Mouse (Mus musculus) hindbrain, embryonic 10.5 days (tissue): ENCODE measurements around the gene Igbp1b. TPM values are rescaled to one million over a fixed set of nuclear protein-coding genes. Genes with fewer than 3 reads are reported as not detected.

ENCODE experiments used
- DNase-seq: peaks from one replicate; pipeline ENCODE4 v3.0.0-alpha.2; 2017; ENCODE audit warnings: low spot score
- H3K27ac ChIP-seq: fragments of 300-500 bp; sonication (generic); 2 replicates; pipeline ENCODE4 v1.5.1; 2016; ENCODE audit warnings: mild to moderate bottlenecking, moderate library complexity
- H3K27me3 ChIP-seq: fragments of 300-500 bp; sonication (generic); 2 replicates; pipeline ENCODE4 v1.6.1; 2016; ENCODE audit warnings: mild to moderate bottlenecking; ENCODE audit not compliant: poor library complexity, insufficient read depth, severe bottlenecking
- H3K36me3 ChIP-seq: fragments of 300-500 bp; sonication (generic); 2 replicates; pipeline ENCODE4 v1.6.1; 2016; ENCODE audit warnings: mild to moderate bottlenecking, moderate library complexity
- H3K4me1 ChIP-seq: fragments of 300-500 bp; sonication (generic); replicated peaks from 2 replicates; pipeline ENCODE4 v1.6.1; 2016; ENCODE audit warnings: mild to moderate bottlenecking
- H3K4me3 ChIP-seq: fragments of 300-500 bp; sonication (generic); 2 replicates; pipeline ENCODE4 v1.5.1; 2016; ENCODE audit warnings: mild to moderate bottlenecking, moderate library complexity
- H3K9me3 ChIP-seq: fragments of 300-500 bp; sonication (generic); 2 replicates; pipeline ENCODE4 v1.6.1; 2016; ENCODE audit warnings: mild to moderate bottlenecking, moderate library complexity
- WGBS: fragments of 180-500 bp; shearing (Covaris S2); methylation state at CpG from one replicate; pipeline ENCODE4 v1.1.7; 2016; 5-methylcytosine and 5-hydroxymethylcytosine counted together
- polyA plus RNA-seq: library from polyadenylated mRNA; unstranded; fragments of >200 nt; fragmentation: Nextera tagmentation; extraction: Ambion mirVana; gene quantifications from 2 replicates; pipeline ENCODE4 v1.2.1, GENCODE M21; 2016

Gene Igbp1b
- polyA plus RNA-seq: not detected in 2 replicates

- Histone ChIP-seq H3K4me1 (no peaks in the 10 kb centered on the region), H3K9me3 (no peaks in the 10 kb centered on the region)
- DNase-seq: no peak
These were observed at the start of gene Igbp1b for GRCm38 (mm10) chr6:138658516-138658915. Igbp1b (minus strand) TSS chr6:138658544.

GRCm38 (mm10) chr6:138682959-138683358, 24.6 kb upstream of the Igbp1b start:
- DNase-seq: no peak
- H3K4me1 ChIP-seq: no peaks in the 10 kb centered on the region
- H3K4me3 ChIP-seq: no peak overlapping the region
- no peak overlapping the region for H3K27ac ChIP-seq
- no peaks in the 10 kb centered on the region for H3K9me3 ChIP-seq
- H3K36me3 ChIP-seq: no peaks in the 10 kb centered on the region
- H3K27me3 ChIP-seq: no peaks in the 10 kb centered on the region

More at GRCm38 (mm10) chr6:138658516-138658915, at the start of gene Igbp1b:
- no peak within 1 kb of the TSS for H3K4me3 ChIP-seq
- H3K36me3 ChIP-seq: no peaks in the 10 kb centered on the region
- 79% methylated on average over 3 of the region's 3 CpGs for WGBS
- H3K27me3 ChIP-seq: no peaks in the 10 kb centered on the region
- H3K27ac ChIP-seq: no peak within 1 kb of the TSS

- Histone ChIP-seq H3K27ac (peak overlapping the region; percentile 70), H3K36me3 (no peaks in the 10 kb centered on the region), H3K4me3 (no peak overlapping the region), H3K4me1 (peaks cover 11% of the 10 kb centered on the region), H3K9me3 (no peaks in the 10 kb centered on the region), H3K27me3 (no peaks in the 10 kb centered on the region)
- WGBS: 2% methylated on average over 2 of the region's 2 CpGs
- DNase-seq: peak; percentile 33
These were observed 14.4 kb upstream of the Igbp1b start for GRCm38 (mm10) chr6:138672704-138673141.

GRCm38 (mm10) chr6:138665416-138665815, 7.1 kb upstream of the Igbp1b start:
- Histone ChIP-seq H3K4me3 (no peak overlapping the region), H3K9me3 (no peaks in the 10 kb centered on the region), H3K36me3 (no peaks in the 10 kb centered on the region), H3K27me3 (no peaks in the 10 kb centered on the region), H3K4me1 (no peaks in the 10 kb centered on the region), H3K27ac (no peak overlapping the region)
- DNase-seq: no peak
- WGBS: 76% methylated on average over 3 of the region's 3 CpGs

GRCm38 (mm10) chr6:138645604-138646003, 12.7 kb downstream of the Igbp1b start:
- no peak for DNase-seq
- no peaks in the 10 kb centered on the region for H3K9me3 ChIP-seq
- no peak overlapping the region for H3K27ac ChIP-seq
- no peaks in the 10 kb centered on the region for H3K36me3 ChIP-seq
- no peaks in the 10 kb centered on the region for H3K4me1 ChIP-seq
- H3K4me3 ChIP-seq: no peak overlapping the region
- no peaks in the 10 kb centered on the region for H3K27me3 ChIP-seq
- 85% methylated on average over 2 of the region's 2 CpGs for WGBS

- Histone ChIP-seq H3K27me3 (no peaks in the 10 kb centered on the region), H3K4me3 (no peak overlapping the region), H3K9me3 (peaks cover 3% of the 10 kb centered on the region; the same call in 1 of the 2 replicates), H3K27ac (no peak overlapping the region), H3K4me1 (no peaks in the 10 kb centered on the region), H3K36me3 (no peaks in the 10 kb centered on the region)
- WGBS: 74% methylated on average over 4 of the region's 4 CpGs
- no peak for DNase-seq
These were observed 19.0 kb downstream of the Igbp1b start for GRCm38 (mm10) chr6:138639351-138639750.

GRCm38 (mm10) chr6:138620786-138621185, 37.6 kb downstream of the Igbp1b start:
- H3K4me3 ChIP-seq: no peak overlapping the region
- no peaks in the 10 kb centered on the region for H3K9me3 ChIP-seq
- H3K27ac ChIP-seq: no peak overlapping the region
- no peaks in the 10 kb centered on the region for H3K36me3 ChIP-seq
- no peaks in the 10 kb centered on the region for H3K4me1 ChIP-seq
- no peak for DNase-seq
- no peaks in the 10 kb centered on the region for H3K27me3 ChIP-seq

- Histone ChIP-seq H3K36me3 (no peaks in the 10 kb centered on the region), H3K4me3 (no peak overlapping the region), H3K27ac (no peak overlapping the region), H3K9me3 (no peaks in the 10 kb centered on the region), H3K4me1 (no peaks in the 10 kb centered on the region), H3K27me3 (no peaks in the 10 kb centered on the region)
- no peak for DNase-seq
- WGBS: 90% methylated on average over 3 of the region's 3 CpGs
These were observed 39.9 kb downstream of the Igbp1b start for GRCm38 (mm10) chr6:138618396-138618795.

Other genes with a start within 250 kb of the Igbp1b start
- 8.6 and 11.5 TPM in 2 replicates for gene Lmo3, start 76.6 kb downstream of the Igbp1b start, polyA plus RNA-seq